Mouse (Mus musculus): Measurements from ENCODE around the gene Kalrn.

The Kalrn gene

GRCm38 (mm10) chr16:34192959-34193842 is 380.1 kb downstream of the Kalrn start:
- peak; percentile 10 for DNase-seq (ENCODE audit: low read depth, low spot score)

- DNase-seq (ENCODE audit: low read depth, low spot score) = no peak
Observed at GRCm38 (mm10) chr16:34184721-34185120, 388.6 kb downstream of the Kalrn start.

GRCm38 (mm10) chr16:34183186-34183585 is 390.1 kb downstream of the Kalrn start:
- no peak for DNase-seq (ENCODE audit: low read depth, low spot score)

GRCm38 (mm10) chr16:34175625-34176024 is 397.7 kb downstream of the Kalrn start:
- no peak for DNase-seq (ENCODE audit: low read depth, low spot score)

- no peak for DNase-seq (ENCODE audit: low read depth, low spot score)
Observed at GRCm38 (mm10) chr16:34172572-34173181, 400.7 kb downstream of the Kalrn start.

- DNase-seq (ENCODE audit: low read depth, low spot score) = no peak
Observed at GRCm38 (mm10) chr16:34167042-34167441, 406.3 kb downstream of the Kalrn start.

- no peak for DNase-seq (ENCODE audit: low read depth, low spot score)
Observed at GRCm38 (mm10) chr16:34163086-34163485, 410.2 kb downstream of the Kalrn start.

- no peak for DNase-seq (ENCODE audit: low read depth, low spot score)
Observed at GRCm38 (mm10) chr16:34159576-34159975, 413.8 kb downstream of the Kalrn start.

GRCm38 (mm10) chr16:34157386-34158135 is 415.8 kb downstream of the Kalrn start:
- no peak for DNase-seq (ENCODE audit: low read depth, low spot score)

GRCm38 (mm10) chr16:34155696-34156095 is 417.6 kb downstream of the Kalrn start:
- DNase-seq (ENCODE audit: low read depth, low spot score) = no peak

GRCm38 (mm10) chr16:34154903-34155302 is 418.4 kb downstream of the Kalrn start:
- DNase-seq (ENCODE audit: low read depth, low spot score) = no peak

GRCm38 (mm10) chr16:34151528-34152071 is 421.7 kb downstream of the Kalrn start:
- no peak for DNase-seq (ENCODE audit: low read depth, low spot score)

GRCm38 (mm10) chr16:34141670-34142069 is 431.7 kb downstream of the Kalrn start:
- no peak for DNase-seq (ENCODE audit: low read depth, low spot score)

GRCm38 (mm10) chr16:34135074-34135473 is 438.3 kb downstream of the Kalrn start:
- DNase-seq (ENCODE audit: low read depth, low spot score) = no peak

GRCm38 (mm10) chr16:34134628-34135027 is 438.7 kb downstream of the Kalrn start:
- no peak for DNase-seq (ENCODE audit: low read depth, low spot score)

GRCm38 (mm10) chr16:34125595-34125994 is 447.7 kb downstream of the Kalrn start:
- DNase-seq (ENCODE audit: low read depth, low spot score) = peak; percentile 47

- DNase-seq (ENCODE audit: low read depth, low spot score) = no peak
Observed at GRCm38 (mm10) chr16:34122486-34122885, 450.8 kb downstream of the Kalrn start.

- no peak for DNase-seq (ENCODE audit: low read depth, low spot score)
Observed at GRCm38 (mm10) chr16:34121288-34121687, 452.0 kb downstream of the Kalrn start.

GRCm38 (mm10) chr16:34120801-34121201 is 452.5 kb downstream of the Kalrn start:
- DNase-seq (ENCODE audit: low read depth, low spot score) = peak; percentile 43

- DNase-seq (ENCODE audit: low read depth, low spot score) = no peak
Observed at GRCm38 (mm10) chr16:34119844-34120243, 453.5 kb downstream of the Kalrn start.

- DNase-seq (ENCODE audit: low read depth, low spot score) = peak; percentile 21
Observed at GRCm38 (mm10) chr16:34119370-34119769, 454.0 kb downstream of the Kalrn start.

- peak; percentile 52 for DNase-seq (ENCODE audit: low read depth, low spot score)
Observed at GRCm38 (mm10) chr16:34114665-34115064, 458.7 kb downstream of the Kalrn start.

Data from CD4-positive helper T cell, adult 2 months (primary cell).